Mouse (Mus musculus) lung, embryonic 16.5 days (tissue): ENCODE results near the gene Fam84b. TPM values are rescaled to one million over a fixed set of nuclear protein-coding genes. Genes with fewer than 3 reads are reported as not detected.

ENCODE experiments used
- ATAC-seq: fragments of 200-750 bp; cut with Nextera tagmentation; 2 replicates; pipeline ENCODE4 v1.8.0; 2017; ENCODE audit warnings: low read depth, mild to moderate bottlenecking, moderate library complexity
- H3K27ac ChIP-seq: fragments of 300-500 bp; sonication (generic); 2 replicates; pipeline ENCODE4 v1.5.1; 2014; ENCODE audit warnings: mild to moderate bottlenecking, control low read depth, low read length
- H3K27me3 ChIP-seq: fragments of 300-500 bp; sonication (generic); 2 replicates; pipeline ENCODE4 v1.6.1; 2014; ENCODE audit warnings: low read depth, low read length, mixed read lengths; ENCODE audit not compliant: control insufficient read depth, insufficient read depth
- H3K36me3 ChIP-seq: fragments of 300-500 bp; sonication (generic); 2 replicates; pipeline ENCODE4 v1.6.1; 2014; ENCODE audit warnings: low read length; ENCODE audit not compliant: control insufficient read depth, insufficient read depth
- H3K4me1 ChIP-seq: fragments of 300-500 bp; sonication (generic); replicated peaks from 2 replicates; pipeline ENCODE4 v1.6.1; 2014; ENCODE audit warnings: low read length, mixed read lengths; ENCODE audit not compliant: control insufficient read depth, insufficient read depth
- H3K4me2 ChIP-seq: fragments of 300-500 bp; sonication (generic); 2 replicates; pipeline ENCODE4 v1.6.1; 2014; ENCODE audit warnings: low read depth, low read length, control low read depth
- H3K4me3 ChIP-seq: fragments of 300-500 bp; sonication (generic); 2 replicates; pipeline ENCODE4 v1.5.1; 2014; ENCODE audit warnings: mild to moderate bottlenecking, low read length, control low read depth
- H3K9ac ChIP-seq: fragments of 300-500 bp; sonication (generic); 2 replicates; pipeline ENCODE4 v1.6.1; 2014; ENCODE audit warnings: low read length, control low read depth
- H3K9me3 ChIP-seq: fragments of 300-500 bp; sonication (generic); 2 replicates; pipeline ENCODE4 v1.6.1; 2016; ENCODE audit warnings: low read length; ENCODE audit not compliant: control insufficient read depth
- WGBS: fragments of 180-500 bp; shearing (Covaris S2); extraction: QIAGEN DNeasy Blood & Tissue Kit; methylation state at CpG from one replicate; pipeline ENCODE4 v1.1.7; 2014; 5-methylcytosine and 5-hydroxymethylcytosine counted together
- polyA plus RNA-seq: library from polyadenylated mRNA; unstranded; fragments of >200 nt; fragmentation: Nextera tagmentation; extraction: Ambion mirVana; gene quantifications from 2 replicates; pipeline ENCODE4 v1.2.1, GENCODE M21; 2015

Gene Fam84b
- polyA plus RNA-seq, 1 experiment from 2014 or later, result 36.1 TPM

DNA sequence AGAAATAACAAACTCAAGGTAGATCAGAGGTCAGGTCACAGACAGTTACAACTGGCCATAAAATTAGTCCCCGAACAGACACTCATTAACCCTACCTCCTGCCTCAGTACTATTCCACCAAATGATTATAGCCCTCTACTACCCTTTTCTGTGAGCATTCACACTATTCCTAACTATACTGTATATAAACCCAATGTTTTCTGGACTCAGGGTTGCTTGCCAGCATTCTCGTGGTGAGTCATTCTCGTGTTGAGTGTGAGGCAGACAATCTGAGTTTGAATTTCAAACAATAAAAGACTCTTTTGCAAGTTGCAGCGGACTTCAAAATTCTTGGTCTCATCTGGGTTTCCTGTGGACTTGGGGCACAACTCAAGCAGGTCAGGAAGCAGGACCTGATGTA lies 74.5 kb downstream of the Fam84b start:
- H3K4me3 ChIP-seq, result no peak overlapping the region
- H3K4me2 ChIP-seq, result no peak overlapping the region
- WGBS, result 76% methylated on average over 4 of the region's 4 CpGs
- H3K27me3 ChIP-seq, result no peaks in the 10 kb centered on the region
- H3K4me1 ChIP-seq, result no peaks in the 10 kb centered on the region
- H3K27ac ChIP-seq, result no peak overlapping the region
- ATAC-seq, result no peak
- no peak overlapping the region for H3K9ac ChIP-seq
- H3K36me3 ChIP-seq, result no peaks in the 10 kb centered on the region
- no peaks in the 10 kb centered on the region for H3K9me3 ChIP-seq

Other genes starting within 250 kb of the Fam84b start
- gene A1bg, start 69.2 kb upstream of the Fam84b start, polyA plus RNA-seq, result not detected in 2 replicates